Mouse (Mus musculus): Measurements from ENCODE around the gene Chrnb1.

DNA sequence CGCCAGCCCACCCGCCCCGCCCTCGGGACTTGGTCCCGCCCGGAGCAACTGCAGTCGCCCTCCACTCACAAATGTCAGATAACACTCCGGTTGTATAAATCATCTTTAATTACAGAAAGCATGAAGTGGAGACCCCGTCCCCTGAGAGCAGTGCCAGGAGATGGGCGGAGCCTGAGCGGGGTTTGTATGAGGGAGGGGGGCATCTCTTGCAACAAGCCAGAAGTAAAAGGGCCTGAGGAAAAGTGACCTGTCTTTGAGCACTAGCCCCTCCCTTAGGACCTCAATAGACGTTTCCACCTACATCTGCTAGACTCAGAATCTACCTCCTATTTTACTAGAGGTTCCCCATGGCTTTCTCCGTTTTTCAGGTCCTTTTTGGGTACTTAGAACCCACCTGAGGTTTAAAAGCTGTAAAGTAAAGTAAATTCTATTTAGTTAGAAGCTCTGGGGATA, 266 bp upstream of the Chrnb1 start:
- TF ChIP-seq POLR2A (IDR thresholded peaks at IDR 0.05; ENCODE audit: borderline replicate concordance, insufficient read depth, low read length) (no peak), CTCF (IDR thresholded peaks at IDR 0.05; ENCODE audit: borderline replicate concordance, insufficient read depth, low read depth, low read length) (no peak)

Measured in cerebellum, adult 2 months (tissue).